Mouse (Mus musculus) myocyte (in vitro differentiated cells): ENCODE measurements around the gene Cnot4.

ENCODE experiments used
- MAX ChIP-seq: IDR thresholded peaks from one replicate; pipeline ENCODE4 v1.6.1; 2011; ENCODE audit warnings: low read depth, mild to moderate bottlenecking, control low read depth
- POLR2A ChIP-seq: IDR thresholded peaks from one replicate; pipeline ENCODE4 v1.6.1; 2011; ENCODE audit warnings: low read depth, mild to moderate bottlenecking, control low read depth, moderate library complexity; ENCODE audit not compliant: insufficient read length
- USF1 ChIP-seq: IDR thresholded peaks from one replicate; pipeline ENCODE4 v1.6.1; 2011; ENCODE audit warnings: low read depth, mild to moderate bottlenecking, control low read depth, moderate library complexity

DNA sequence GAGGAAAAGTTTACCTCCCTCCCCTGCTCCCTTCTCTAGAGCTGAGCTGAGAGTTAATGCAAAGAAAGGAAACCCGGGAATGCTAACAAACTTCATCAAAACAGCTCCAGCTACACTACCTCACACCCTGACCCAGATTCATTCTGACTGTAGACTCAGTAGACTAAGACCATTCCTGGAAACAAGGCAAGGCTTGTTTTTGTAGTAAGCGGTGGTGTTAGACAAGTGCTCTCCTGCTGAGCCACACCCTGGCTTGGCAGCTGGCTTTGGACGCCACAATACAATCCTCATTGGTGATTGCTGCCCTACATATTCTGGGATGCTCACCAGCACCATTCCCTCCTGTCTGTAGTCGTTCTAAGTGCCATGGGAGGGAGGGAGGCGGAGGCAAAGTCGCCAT lies 106.3 kb downstream of the Cnot4 start:
- no peak for TF ChIP-seq MAX
- TF ChIP-seq POLR2A, result no peak
- TF ChIP-seq USF1, result no peak
